Mouse (Mus musculus) adrenal gland, adult 8-10 months (tissue): ENCODE measurements around the gene Yif1a. TPM values are rescaled to one million over a fixed set of nuclear protein-coding genes. Genes with fewer than 3 reads are reported as not detected.

ENCODE experiments used
- DNase-seq: peaks from one replicate; pipeline ENCODE4 v3.0.0; 2022
- total RNA-seq, 4 experiments: library from RNA; stranded (reverse); gene quantifications; 2 replicates each; pipeline ENCODE4 v1.2.4; 2022

Yif1a gene
- total RNA-seq, 4 experiments from 2014 or later = 58.5 to 79.0 (median 62.9) TPM

GRCm38 (mm10) chr19:5122492-5122891 lies 34.2 kb downstream of the Yif1a start:
- no peak for DNase-seq

- no peak for DNase-seq
Measured at GRCm38 (mm10) chr19:5123241-5123640, 34.9 kb downstream of the Yif1a start.

GRCm38 (mm10) chr19:5124055-5124614 lies 35.8 kb downstream of the Yif1a start:
- DNase-seq = no peak

- no peak for DNase-seq
Measured at GRCm38 (mm10) chr19:5129770-5130169, 41.4 kb downstream of the Yif1a start.

- no peak for DNase-seq
Measured at GRCm38 (mm10) chr19:5131237-5131636, 42.9 kb downstream of the Yif1a start.

- DNase-seq = no peak
Measured at GRCm38 (mm10) chr19:5139640-5140039, 51.3 kb downstream of the Yif1a start.

Other genes starting within 250 kb of the Yif1a start
- 100 to 1,000 TPM; 101 to 198 (median 175) TPM for gene Ccs, start 249.2 kb upstream of the Yif1a start, total RNA-seq
- gene Ccdc87, start 249.2 kb upstream of the Yif1a start, total RNA-seq = under 1 TPM; 0.15 to 0.59 (median 0.29) TPM
- 100 to 1,000 TPM; 412 to 672 (median 540) TPM for gene Ctsf, start 233.4 kb upstream of the Yif1a start, total RNA-seq
- gene Actn3, start 210.6 kb upstream of the Yif1a start, total RNA-seq = 1 to 10 TPM in 1 of 4 experiments, under 1 TPM in 3; 0.46 to 1.5 (median 0.75) TPM
- 10 to 100 TPM; 26.3 to 35.8 (median 29.2) TPM for gene Zdhhc24, start 209.9 kb upstream of the Yif1a start, total RNA-seq
- 10 to 100 TPM in 2 of 4 experiments, 1 to 10 TPM in 2; 6.9 to 23.3 (median 12.5) TPM for gene Bbs1, start 181.9 kb upstream of the Yif1a start, total RNA-seq
- gene Dpp3, start 160.3 kb upstream of the Yif1a start, total RNA-seq = 100 to 1,000 TPM; 110 to 141 (median 132) TPM
- gene Peli3, start 145.4 kb upstream of the Yif1a start, total RNA-seq = 10 to 100 TPM; 10.9 to 19.5 (median 15.2) TPM
- 10 to 100 TPM; 44.6 to 56.9 (median 53.6) TPM for gene Mrpl11, start 126.4 kb upstream of the Yif1a start, total RNA-seq
- under 1 TPM; 0.17 to 0.43 (median 0.32) TPM for gene Npas4, start 98.2 kb upstream of the Yif1a start, total RNA-seq
- gene Slc29a2, start 64.7 kb upstream of the Yif1a start, total RNA-seq = 1 to 10 TPM; 4.0 to 5.7 (median 4.5) TPM
- 10 to 100 TPM; 44.3 to 54.2 (median 51.8) TPM for gene B4gat1, start 49.7 kb upstream of the Yif1a start, total RNA-seq
- 1 to 10 TPM in 3 of 4 experiments, under 1 TPM in 1; 0.59 to 3.9 (median 1.9) TPM for gene AC124502.3, start 49.6 kb upstream of the Yif1a start, total RNA-seq
- gene Brms1, start 47.2 kb upstream of the Yif1a start, total RNA-seq = 10 to 100 TPM; 30.0 to 40.1 (median 33.6) TPM
- 1 to 10 TPM; 4.1 to 8.1 (median 7.7) TPM for gene Rin1, start 38.1 kb upstream of the Yif1a start, total RNA-seq
- gene Cd248, start 20.5 kb upstream of the Yif1a start, total RNA-seq = 10 to 100 TPM in 1 of 4 experiments, 1 to 10 TPM in 3; 8.9 to 11.8 (median 9.2) TPM
- gene Tmem151a, start 3.0 kb upstream of the Yif1a start, total RNA-seq = 1 to 10 TPM; 2.1 to 2.8 (median 2.6) TPM
- gene Cnih2, start 10.0 kb downstream of the Yif1a start, total RNA-seq = 1 to 10 TPM; 1.5 to 3.2 (median 2.6) TPM
- gene Rab1b, start 18.5 kb downstream of the Yif1a start, total RNA-seq = 100 to 1,000 TPM; 184 to 206 (median 197) TPM
- 10 to 100 TPM; 54.5 to 66.9 (median 61.4) TPM for gene Klc2, start 30.0 kb downstream of the Yif1a start, total RNA-seq
- 10 to 100 TPM; 23.9 to 35.0 (median 29.7) TPM for gene Pacs1, start 184.6 kb downstream of the Yif1a start, total RNA-seq
- gene Sf3b2, start 206.9 kb downstream of the Yif1a start, total RNA-seq = 100 to 1,000 TPM; 179 to 198 (median 191) TPM
- gene Gal3st3, start 209.8 kb downstream of the Yif1a start, total RNA-seq = under 1 TPM; 0.09 to 0.62 (median 0.30) TPM
- not detected for gene Catsper1, start 247.2 kb downstream of the Yif1a start, total RNA-seq